Mouse (Mus musculus) right cerebral cortex, postnatal 14 days (tissue): Measurements from ENCODE around the gene Tbl1xr1.

Experiments used
- DNase-seq: peaks from one replicate; pipeline ENCODE4 v3.0.0; 2022

The Tbl1xr1 gene

GRCm38 (mm10) chr3:22076561-22076935, at the start of gene Tbl1xr1:
Gene Tbl1xr1 (plus strand): TSS chr3:22076652.
- peak; percentile 93 for DNase-seq

- no peak for DNase-seq
Observed at GRCm38 (mm10) chr3:22038004-22038403, 38.4 kb upstream of the Tbl1xr1 start.

GRCm38 (mm10) chr3:22039036-22039795, 37.2 kb upstream of the Tbl1xr1 start:
- no peak for DNase-seq

- no peak for DNase-seq
Observed at GRCm38 (mm10) chr3:22040627-22041026, 35.8 kb upstream of the Tbl1xr1 start.

- no peak for DNase-seq
Observed at GRCm38 (mm10) chr3:22047203-22047602, 29.2 kb upstream of the Tbl1xr1 start.

GRCm38 (mm10) chr3:22056664-22057328, 19.7 kb upstream of the Tbl1xr1 start:
- no peak for DNase-seq

- no peak for DNase-seq
Observed at GRCm38 (mm10) chr3:22058206-22058804, 18.1 kb upstream of the Tbl1xr1 start.

GRCm38 (mm10) chr3:22061163-22061562, 15.3 kb upstream of the Tbl1xr1 start:
- no peak for DNase-seq

- DNase-seq = no peak
Observed at GRCm38 (mm10) chr3:22068621-22069020, 7.8 kb upstream of the Tbl1xr1 start.

- no peak for DNase-seq
Observed at GRCm38 (mm10) chr3:22073916-22074315, 2.5 kb upstream of the Tbl1xr1 start.

- DNase-seq = no peak
Observed at GRCm38 (mm10) chr3:22074591-22075294, 1.7 kb upstream of the Tbl1xr1 start.

GRCm38 (mm10) chr3:22075517-22075886, 950 bp upstream of the Tbl1xr1 start:
- DNase-seq = no peak

GRCm38 (mm10) chr3:22075887-22076560, 428 bp upstream of the Tbl1xr1 start:
- DNase-seq = peak; percentile 93

- no peak for DNase-seq
Observed at GRCm38 (mm10) chr3:22076936-22077656, 644 bp downstream of the Tbl1xr1 start.

- DNase-seq = peak; percentile 24
Observed at GRCm38 (mm10) chr3:22077657-22078475, 1.4 kb downstream of the Tbl1xr1 start.

- no peak for DNase-seq
Observed at GRCm38 (mm10) chr3:22078529-22078928, 2.1 kb downstream of the Tbl1xr1 start.

- DNase-seq = no peak
Observed at GRCm38 (mm10) chr3:22081869-22082268, 5.4 kb downstream of the Tbl1xr1 start.

GRCm38 (mm10) chr3:22082823-22083222, 6.4 kb downstream of the Tbl1xr1 start:
- DNase-seq = no peak

GRCm38 (mm10) chr3:22084222-22084996, 8.0 kb downstream of the Tbl1xr1 start:
- no peak for DNase-seq

- DNase-seq = no peak
Observed at GRCm38 (mm10) chr3:22089825-22090224, 13.4 kb downstream of the Tbl1xr1 start.
